18 mouse cellular contexts compared by ENCODE assay signal in the genomic region with DNA sequence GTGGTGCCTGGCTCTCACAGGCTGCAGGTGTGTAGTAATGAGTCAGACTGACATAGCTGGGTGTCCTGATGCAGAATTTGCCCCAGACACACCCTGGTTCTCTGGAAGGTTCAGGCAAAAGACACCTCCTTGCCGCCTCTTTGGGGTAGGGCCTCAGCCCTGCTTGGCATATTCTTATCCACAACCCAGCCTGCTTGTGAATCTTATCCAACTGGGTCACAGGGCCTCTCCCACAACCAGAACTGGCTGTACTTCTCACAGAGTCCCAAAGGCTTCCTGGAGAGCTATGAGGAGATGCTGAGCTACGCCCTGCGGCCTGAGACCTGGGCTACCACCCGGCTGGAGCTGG. TPM values are rescaled to one million over a fixed set of nuclear protein-coding genes. Genes with fewer than 3 reads are reported as not detected.
DNase-seq lines count a peak whose midpoint lies in the region; ATAC-seq and TF ChIP-seq lines count a peak whose summit lies in the region.
"Had no signal": no experiment of that assay in that cellular context is flagged by ENCODE, and none has a peak within 500 bp of the region (broad histone marks: within the 10 kb centered on the region; RNA-seq: fewer than 3 reads in every experiment).

No protein-coding gene starts in this region.

- no peaks in the 10 kb centered on the region for H3K27me3 ChIP-seq in liver, embryonic 11.5 days (replicated peaks; ENCODE audit: control insufficient read depth, insufficient read depth, low read length)
- no peaks in the 10 kb centered on the region for H3K27me3 ChIP-seq in stomach, embryonic 16.5 days (ENCODE audit: control insufficient read depth, insufficient read depth, low read length)
- H3K27me3 ChIP-seq: CH12.LX; forebrain, embryonic 13.5 days; neural tube, embryonic 15.5 days; Patski had no signal

- TF ChIP-seq CTCF in layer of hippocampus, adult 2 months (conservative IDR thresholded peaks at IDR 0.05): no peak

- H3K4me1 ChIP-seq in liver, embryonic 11.5 days (replicated peaks; ENCODE audit: control insufficient read depth, insufficient read depth, low read length): peaks cover 20% of the 10 kb centered on the region
- no peaks in the 10 kb centered on the region for H3K4me1 ChIP-seq in stomach, embryonic 16.5 days (ENCODE audit: control insufficient read depth, insufficient read depth, low read length)
- H3K4me1 ChIP-seq: forebrain, embryonic 13.5 days; hindbrain, embryonic 10.5 days; neural tube, embryonic 15.5 days had no signal

- H3K27ac ChIP-seq in layer of hippocampus, adult 2 months: peak overlapping the region; percentile 15; the same call in 1 of the 2 replicates
- H3K27ac ChIP-seq in liver, embryonic 11.5 days (ENCODE audit: low read depth, low read length): peak overlapping the region; percentile 73
- peak overlapping the region; percentile 55 for H3K27ac ChIP-seq in stomach, embryonic 16.5 days (ENCODE audit: low read length)
- H3K27ac ChIP-seq: forebrain, embryonic 13.5 days; neural tube, embryonic 15.5 days had no signal

- 76% methylated on average over 4 of the region's 4 CpGs for WGBS in liver, embryonic 11.5 days
- WGBS in stomach, embryonic 16.5 days: 88% methylated on average over 4 of the region's 4 CpGs

- no peak overlapping the region for H3K9ac ChIP-seq in liver, embryonic 11.5 days (ENCODE audit: low read depth, low read length)
- no peak overlapping the region for H3K9ac ChIP-seq in stomach, embryonic 16.5 days (ENCODE audit: low read length)
- H3K9ac ChIP-seq: forebrain, embryonic 13.5 days; neural tube, embryonic 15.5 days had no signal

- H3K36me3 ChIP-seq in liver, embryonic 11.5 days (ENCODE audit: control insufficient read depth, insufficient read depth, low read length): peaks cover 36% of the 10 kb centered on the region
- peaks cover 14% of the 10 kb centered on the region for H3K36me3 ChIP-seq in stomach, embryonic 16.5 days (ENCODE audit: control insufficient read depth, insufficient read depth, low read length)

- H3K4me2 ChIP-seq in liver, embryonic 11.5 days: peak overlapping the region; percentile 38
- no peak overlapping the region for H3K4me2 ChIP-seq in stomach, embryonic 16.5 days (ENCODE audit: low read depth, low read length)
- H3K4me2 ChIP-seq: forebrain, embryonic 13.5 days; neural tube, embryonic 15.5 days had no signal

- no peak overlapping the region for H3K4me3 ChIP-seq in layer of hippocampus, adult 2 months
- no peak overlapping the region for H3K4me3 ChIP-seq in liver, embryonic 11.5 days (ENCODE audit: low read depth, low read length)
- no peak overlapping the region for H3K4me3 ChIP-seq in stomach, embryonic 16.5 days (replicated peaks; ENCODE audit: low read length)
- H3K4me3 ChIP-seq: forebrain, embryonic 13.5 days; hindbrain, embryonic 10.5 days; neural tube, embryonic 15.5 days had no signal

- intact Hi-C loops in left cerebral cortex, postnatal 4 days (cut with DNase I): no loop called here

- peak; percentile 68 for ATAC-seq in erythroid progenitor cell, adult 5-6 weeks (replicated peaks; ENCODE audit: low FRiP score, poor library complexity, severe bottlenecking)
- ATAC-seq in liver, embryonic 11.5 days (replicated peaks; ENCODE audit: low FRiP score): peak; percentile 73
- no peak for ATAC-seq in stomach, embryonic 16.5 days (ENCODE audit: insufficient read depth, low FRiP score)
- ATAC-seq: forebrain, embryonic 13.5 days; intestine, embryonic 16.5 days; Patski had no signal

- no peak for DNase-seq in layer of hippocampus, adult 2 months (ENCODE audit: low spot score in 2 of 2)
- DNase-seq in layer of hippocampus, postnatal 14 days (ENCODE audit: low spot score in 2 of 2): no peak
- DNase-seq in liver, embryonic 11.5 days (ENCODE audit: low spot score): no peak
- no peak for DNase-seq in left cerebral cortex, postnatal 4 days
- no peak for DNase-seq in retina, postnatal 1 day
- DNase-seq: adrenal gland, postnatal 25 days; cerebellum, adult 18-20 months; kidney, postnatal 36 days; lung, adult 18-20 months; right cerebral cortex, adult 18-20 months had no signal

- no peaks in the 10 kb centered on the region for H3K9me3 ChIP-seq in liver, embryonic 11.5 days (ENCODE audit: control insufficient read depth, low read length)
- H3K9me3 ChIP-seq in stomach, embryonic 16.5 days (replicated peaks; ENCODE audit: control insufficient read depth, low read length): no peaks in the 10 kb centered on the region
- H3K9me3 ChIP-seq: forebrain, embryonic 13.5 days; hindbrain, embryonic 10.5 days; neural tube, embryonic 15.5 days had no signal

RNA-seq across cellular contexts. Expression of a gene that starts 10.7 kb away (rescaled TPM):
- total RNA-seq in layer of hippocampus, adult 2 months (2021): 10 to 100 TPM; 22.8 to 24.0 TPM
- 10 to 100 TPM; 29.3 to 30.2 TPM for total RNA-seq in layer of hippocampus, postnatal 14 days (2021)
- 4.6 and 14.1 TPM in 2 replicates for total RNA-seq in erythroid progenitor cell, adult 5-6 weeks (2015; ENCODE audit: low replicate concordance)
- total RNA-seq in erythroid progenitor cell, adult 5-6 weeks (2017; ENCODE audit: low replicate concordance): 5.4 and 20.9 TPM in 2 replicates
- polyA plus RNA-seq in liver, embryonic 11.5 days (2014; fragmentation: Nextera tagmentation; extraction: Ambion mirVana): 37.6 and 39.9 TPM in 2 replicates
- 39.0 and 45.8 TPM in 2 replicates for polyA plus RNA-seq in stomach, embryonic 16.5 days (2015; fragmentation: Nextera tagmentation; extraction: Ambion mirVana)
- total RNA-seq in left cerebral cortex, postnatal 4 days (2021): 10 to 100 TPM; 41.1 to 43.9 TPM

RNA-seq across cellular contexts. Expression of a gene that starts 17.3 kb away (rescaled TPM):
- 100 to 1,000 TPM; 112 to 120 TPM for total RNA-seq in layer of hippocampus, adult 2 months (2021)
- total RNA-seq in layer of hippocampus, postnatal 14 days (2021): 100 to 1,000 TPM; 105 to 115 TPM
- total RNA-seq in erythroid progenitor cell, adult 5-6 weeks (2015; ENCODE audit: low replicate concordance): 3.8 and 7.2 TPM in 2 replicates
- total RNA-seq in erythroid progenitor cell, adult 5-6 weeks (2017; ENCODE audit: low replicate concordance): 12.4 and 18.7 TPM in 2 replicates
- 19.7 and 21.2 TPM in 2 replicates for polyA plus RNA-seq in liver, embryonic 11.5 days (2014; fragmentation: Nextera tagmentation; extraction: Ambion mirVana)
- polyA plus RNA-seq in stomach, embryonic 16.5 days (2015; fragmentation: Nextera tagmentation; extraction: Ambion mirVana): 26.2 and 26.3 TPM in 2 replicates
- total RNA-seq in left cerebral cortex, postnatal 4 days (2021): 10 to 100 TPM; 69.7 to 76.5 TPM

RNA-seq across cellular contexts. Expression of a gene that starts 22.2 kb away (rescaled TPM):
- 100 to 1,000 TPM; 287 to 288 TPM for total RNA-seq in layer of hippocampus, adult 2 months (2021)
- total RNA-seq in layer of hippocampus, postnatal 14 days (2021): 100 to 1,000 TPM; 241 to 246 TPM
- total RNA-seq in erythroid progenitor cell, adult 5-6 weeks (2015; ENCODE audit: low replicate concordance): 6.5 and 8.4 TPM in 2 replicates
- 5.4 and 10.8 TPM in 2 replicates for total RNA-seq in erythroid progenitor cell, adult 5-6 weeks (2017; ENCODE audit: low replicate concordance)
- polyA plus RNA-seq in liver, embryonic 11.5 days (2014; fragmentation: Nextera tagmentation; extraction: Ambion mirVana): 44.0 and 48.9 TPM in 2 replicates
- 107 and 118 TPM in 2 replicates for polyA plus RNA-seq in stomach, embryonic 16.5 days (2015; fragmentation: Nextera tagmentation; extraction: Ambion mirVana)
- total RNA-seq in left cerebral cortex, postnatal 4 days (2021): 100 to 1,000 TPM; 161 to 176 TPM

RNA-seq across cellular contexts. Expression of a gene that starts 34.3 kb away (rescaled TPM):
- 10 to 100 TPM; 50.9 to 51.6 TPM for total RNA-seq in layer of hippocampus, adult 2 months (2021)
- total RNA-seq in layer of hippocampus, postnatal 14 days (2021): 10 to 100 TPM; 41.0 to 41.1 TPM
- total RNA-seq in erythroid progenitor cell, adult 5-6 weeks (2015; ENCODE audit: low replicate concordance): 80.9 and 111 TPM in 2 replicates
- 33.9 and 79.7 TPM in 2 replicates for total RNA-seq in erythroid progenitor cell, adult 5-6 weeks (2017; ENCODE audit: low replicate concordance)
- polyA plus RNA-seq in liver, embryonic 11.5 days (2014; fragmentation: Nextera tagmentation; extraction: Ambion mirVana): 26.1 and 38.3 TPM in 2 replicates
- polyA plus RNA-seq in stomach, embryonic 16.5 days (2015; fragmentation: Nextera tagmentation; extraction: Ambion mirVana): 27.7 and 29.0 TPM in 2 replicates
- 10 to 100 TPM; 33.2 to 33.3 TPM for total RNA-seq in left cerebral cortex, postnatal 4 days (2021)

RNA-seq across cellular contexts. Expression of a gene that starts 34.5 kb away (rescaled TPM):
- total RNA-seq in layer of hippocampus, adult 2 months (2021): 100 to 1,000 TPM; 152 to 168 TPM
- 100 to 1,000 TPM; 147 to 150 TPM for total RNA-seq in layer of hippocampus, postnatal 14 days (2021)
- 118 and 151 TPM in 2 replicates for total RNA-seq in erythroid progenitor cell, adult 5-6 weeks (2015; ENCODE audit: low replicate concordance)
- 103 and 168 TPM in 2 replicates for total RNA-seq in erythroid progenitor cell, adult 5-6 weeks (2017; ENCODE audit: low replicate concordance)
- 124 and 135 TPM in 2 replicates for polyA plus RNA-seq in liver, embryonic 11.5 days (2014; fragmentation: Nextera tagmentation; extraction: Ambion mirVana)
- polyA plus RNA-seq in stomach, embryonic 16.5 days (2015; fragmentation: Nextera tagmentation; extraction: Ambion mirVana): 138 and 146 TPM in 2 replicates
- total RNA-seq in left cerebral cortex, postnatal 4 days (2021): 100 to 1,000 TPM; 145 to 153 TPM

Comparison
In these comparisons a context has a peak if more than half of its experiments do, and no peak if none do; other contexts are left out.
1. H3K27ac ChIP-seq: peak in every context shown above with its lines; median percentile 73 in liver, embryonic 11.5 days; 55 in stomach, embryonic 16.5 days; 15 in layer of hippocampus, adult 2 months.
2. RNA of a gene that starts 22.2 kb away (total RNA-seq): 287 to 288 TPM in layer of hippocampus, adult 2 months, 241 to 246 TPM in layer of hippocampus, postnatal 14 days and 161 to 176 TPM in left cerebral cortex, postnatal 4 days; 5.4 to 10.8 TPM in erythroid progenitor cell, adult 5-6 weeks; every median in the first group is over 10 times any median in the second.